Mouse (Mus musculus) stomach, postnatal 0 days (tissue): ENCODE measurements around the gene Gm10197. TPM values are rescaled to one million over a fixed set of nuclear protein-coding genes. Genes with fewer than 3 reads are reported as not detected.

Source experiments
- ATAC-seq: fragments of 200-750 bp; cut with Nextera tagmentation; 2 replicates; pipeline ENCODE4 v1.8.0; 2017; ENCODE audit not compliant: low FRiP score, low TSS enrichment
- DNase-seq: peaks from one replicate; pipeline ENCODE4 v3.0.0-alpha.2; 2016; ENCODE audit warnings: low spot score
- H3K27ac ChIP-seq: fragments of 300-500 bp; sonication (generic); replicated peaks from 2 replicates; pipeline ENCODE4 v1.5.1; 2014; ENCODE audit warnings: mild to moderate bottlenecking, control low read depth
- H3K27me3 ChIP-seq: fragments of 300-500 bp; sonication (generic); 2 replicates; pipeline ENCODE4 v1.6.1; 2014; ENCODE audit warnings: low read length; ENCODE audit not compliant: control insufficient read depth, insufficient read depth
- H3K36me3 ChIP-seq: fragments of 300-500 bp; sonication (generic); 2 replicates; pipeline ENCODE4 v1.6.1; 2014; ENCODE audit warnings: low read length, mixed read lengths; ENCODE audit not compliant: control insufficient read depth, insufficient read depth
- H3K4me1 ChIP-seq: fragments of 300-500 bp; sonication (generic); replicated peaks from 2 replicates; pipeline ENCODE4 v1.6.1; 2014; ENCODE audit warnings: antibody characterized with exemption; ENCODE audit not compliant: control insufficient read depth, insufficient read depth
- H3K4me2 ChIP-seq: fragments of 300-500 bp; sonication (generic); replicated peaks from 2 replicates; pipeline ENCODE4 v1.6.1; 2014; ENCODE audit warnings: low read depth, mild to moderate bottlenecking, control low read depth, moderate library complexity
- H3K4me3 ChIP-seq: fragments of 300-500 bp; sonication (generic); 2 replicates; pipeline ENCODE4 v1.5.1; 2014; ENCODE audit warnings: low read depth, low read length, control low read depth
- H3K9ac ChIP-seq: fragments of 300-500 bp; sonication (generic); 2 replicates; pipeline ENCODE4 v1.6.1; 2014; ENCODE audit warnings: mild to moderate bottlenecking, low read length, control low read depth, mixed read lengths
- H3K9me3 ChIP-seq: fragments of 300-500 bp; sonication (generic); 2 replicates; pipeline ENCODE4 v1.6.1; 2016; ENCODE audit warnings: low read length; ENCODE audit not compliant: control insufficient read depth
- CTCF ChIP-seq: IDR thresholded peaks from 2 replicates; pipeline ENCODE4 v1.5.1; 2016; ENCODE audit warnings: antibody characterized with exemption, low read depth, mild to moderate bottlenecking, moderate library complexity
- EP300 ChIP-seq: optimal IDR thresholded peaks from 2 replicates; pipeline ENCODE3; 2016; ENCODE audit warnings: antibody characterized with exemption
- whole genome bisulfite sequencing: fragments of 180-500 bp; shearing (Covaris S2); extraction: QIAGEN DNeasy Blood & Tissue Kit; methylation state at CpG from one replicate; pipeline ENCODE4 v1.1.7; 2014; 5-methylcytosine and 5-hydroxymethylcytosine counted together
- polyA plus RNA-seq: library from polyadenylated mRNA; unstranded; fragments of >200 nt; fragmentation: Nextera tagmentation; extraction: Ambion mirVana; gene quantifications from 2 replicates; pipeline ENCODE4 v1.2.1, GENCODE M21; 2015

Gene Gm10197
- polyA plus RNA-seq, 1 experiment from 2014 or later, result not detected

DNA sequence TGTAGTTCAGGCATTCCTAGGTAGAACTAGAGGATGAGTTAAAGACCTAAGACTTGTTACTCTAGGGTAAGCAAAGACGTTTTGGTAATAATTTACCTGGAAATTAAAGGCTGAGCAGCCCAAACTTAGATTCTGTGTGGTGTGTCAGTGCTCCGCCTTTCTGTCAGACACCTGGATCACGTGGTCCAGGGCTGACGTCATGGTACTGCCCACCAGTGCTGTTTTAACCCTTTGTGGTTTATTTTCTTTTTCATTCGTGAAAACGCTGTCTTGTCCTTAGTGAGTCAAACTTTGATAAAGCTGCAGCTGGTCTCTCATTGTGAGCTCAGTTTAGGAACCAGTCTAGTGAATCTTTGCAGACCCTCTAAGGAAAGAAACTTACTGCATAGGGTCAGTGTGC lies 31.1 kb downstream of the Gm10197 start:
- no peaks in the 10 kb centered on the region for H3K27me3 ChIP-seq
- 17% methylated on average over 6 of the region's 6 CpGs for WGBS
- H3K27ac ChIP-seq, result no peak overlapping the region
- no peaks in the 10 kb centered on the region for H3K4me1 ChIP-seq
- no peaks in the 10 kb centered on the region for H3K9me3 ChIP-seq
- H3K4me2 ChIP-seq, result no peak overlapping the region
- ATAC-seq (no peak), DNase-seq (peak; percentile 60)
- no peaks in the 10 kb centered on the region for H3K36me3 ChIP-seq
- no peak overlapping the region for H3K9ac ChIP-seq
- no peak overlapping the region for H3K4me3 ChIP-seq
- TF ChIP-seq EP300 (no peak), CTCF (no peak)

DNA sequence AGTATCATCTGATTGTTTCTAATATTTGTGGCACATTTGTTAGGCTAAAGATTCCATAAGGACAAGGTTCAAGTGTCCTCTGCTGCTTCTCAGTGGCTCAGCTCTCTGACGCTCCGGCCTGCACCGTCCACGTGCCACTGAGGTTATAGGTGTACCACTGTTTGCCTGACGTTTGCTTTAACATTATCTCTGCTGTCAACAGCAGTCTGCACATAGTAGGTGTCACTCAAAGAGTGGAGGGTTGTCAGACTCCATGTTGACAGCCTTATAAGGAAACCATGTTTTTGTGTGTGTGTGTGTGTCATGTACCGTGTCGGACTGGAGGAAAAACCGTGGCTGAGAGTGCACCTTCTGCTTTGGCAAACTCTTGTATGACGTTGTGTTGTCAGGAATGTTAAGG lies 36.3 kb downstream of the Gm10197 start:
- no peak for ATAC-seq
- Histone ChIP-seq H3K4me2 (no peak overlapping the region), H3K27me3 (no peaks in the 10 kb centered on the region), H3K4me1 (no peaks in the 10 kb centered on the region), H3K9ac (no peak overlapping the region), H3K9me3 (no peaks in the 10 kb centered on the region), H3K36me3 (no peaks in the 10 kb centered on the region; the same call in 1 of the 2 replicates), H3K27ac (no peak overlapping the region), H3K4me3 (no peak overlapping the region)
- DNase-seq, result no peak
- no peak for TF ChIP-seq EP300
- TF ChIP-seq CTCF, result no peak
- 86% methylated on average over 9 of the region's 9 CpGs for WGBS

DNA sequence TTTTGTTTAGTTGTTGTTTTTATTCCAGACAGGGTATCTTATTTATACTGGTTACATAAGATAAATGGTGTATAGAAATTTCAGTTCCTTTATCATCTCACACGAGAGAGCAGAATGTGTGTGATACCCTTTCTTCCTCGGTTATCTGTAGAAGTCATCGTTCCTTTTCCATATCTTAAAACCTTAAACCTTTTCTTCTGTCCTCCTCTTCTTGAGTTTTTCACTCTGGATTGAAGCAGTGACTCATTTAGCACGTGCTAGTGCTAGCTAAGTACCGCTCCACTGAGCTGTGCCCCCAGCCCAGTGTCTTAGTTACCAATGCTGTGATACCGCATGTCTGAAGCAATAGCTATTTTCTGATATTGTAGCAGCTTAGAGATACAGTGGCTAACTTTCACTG lies 37.8 kb downstream of the Gm10197 start:
- no peak for DNase-seq
- no peak overlapping the region for H3K27ac ChIP-seq
- no peaks in the 10 kb centered on the region for H3K4me1 ChIP-seq
- TF ChIP-seq EP300, result no peak
- TF ChIP-seq CTCF, result no peak
- H3K9me3 ChIP-seq, result no peaks in the 10 kb centered on the region
- no peak overlapping the region for H3K4me3 ChIP-seq
- H3K36me3 ChIP-seq, result no peaks in the 10 kb centered on the region; the same call in 1 of the 2 replicates
- H3K9ac ChIP-seq, result no peak overlapping the region
- 90% methylated on average over 6 of the region's 6 CpGs for WGBS
- no peak overlapping the region for H3K4me2 ChIP-seq
- no peaks in the 10 kb centered on the region for H3K27me3 ChIP-seq
- no peak for ATAC-seq

DNA sequence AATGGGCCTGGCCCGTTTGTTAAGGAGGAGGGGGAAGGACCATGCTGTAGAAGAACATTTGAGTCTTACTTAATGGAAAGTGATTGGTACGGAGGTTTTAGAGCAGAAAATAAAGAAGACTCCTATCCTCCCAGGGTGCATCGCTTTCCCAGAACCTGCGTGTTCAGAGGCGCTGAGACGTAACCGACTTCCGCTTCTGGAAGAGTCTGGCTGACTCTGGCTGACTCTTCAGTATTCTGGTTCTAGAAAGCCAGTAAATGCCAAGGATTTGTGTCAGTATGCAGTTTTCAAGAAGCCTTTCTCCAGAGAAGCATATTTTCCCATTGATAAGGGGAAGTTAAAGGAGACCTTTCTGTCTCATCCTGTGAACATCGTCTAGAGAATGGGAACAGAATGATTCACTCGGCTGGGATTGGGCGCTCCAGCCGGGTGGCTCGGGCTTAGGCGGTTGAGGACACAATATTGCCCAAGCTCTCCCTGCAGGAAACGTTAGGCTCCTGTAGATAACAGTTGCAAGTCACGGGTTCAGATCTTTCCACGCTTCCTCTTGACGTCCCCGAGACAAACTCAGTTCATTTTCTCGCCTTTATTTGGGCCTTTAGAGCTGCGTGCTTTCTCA lies 39.6 kb downstream of the Gm10197 start:
- DNase-seq (no peak), ATAC-seq (no peak)
- H3K9ac ChIP-seq, result no peak overlapping the region
- no peaks in the 10 kb centered on the region; the same call in 1 of the 2 replicates for H3K36me3 ChIP-seq
- no peak for TF ChIP-seq EP300
- no peaks in the 10 kb centered on the region for H3K27me3 ChIP-seq
- no peaks in the 10 kb centered on the region for H3K4me1 ChIP-seq
- 90% methylated on average over 21 of the region's 21 CpGs for WGBS
- H3K27ac ChIP-seq, result no peak overlapping the region
- H3K4me3 ChIP-seq, result no peak overlapping the region
- no peak overlapping the region for H3K4me2 ChIP-seq
- H3K9me3 ChIP-seq, result no peaks in the 10 kb centered on the region

DNA sequence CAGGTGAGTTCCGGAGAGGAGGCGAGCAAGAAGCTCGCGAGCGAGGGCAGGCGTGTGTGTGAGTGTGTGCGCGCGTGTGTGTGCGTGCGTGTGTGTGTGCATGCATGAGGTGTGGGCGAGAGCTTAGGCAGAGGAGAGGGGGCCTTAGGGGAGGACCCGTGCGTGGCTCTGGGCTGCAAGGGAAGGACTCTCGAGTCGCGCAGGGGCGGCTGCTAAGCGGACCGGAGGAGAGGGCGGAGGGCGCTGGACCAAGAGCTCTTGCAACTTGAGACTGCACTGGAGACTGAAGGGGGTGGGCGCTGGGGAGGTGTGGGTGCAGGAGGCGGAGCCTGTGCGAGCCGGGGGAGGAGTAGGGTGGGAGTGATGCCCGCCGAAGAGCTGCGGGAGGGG lies 41.6 kb downstream of the Gm10197 start:
- under 1% methylated on average over 26 of the region's 29 CpGs for WGBS
- H3K4me1 ChIP-seq, result 0 out of 2 replicates have a peak, but pooled peaks cover 3% of the 10 kb centered on the region
- peak overlapping the region; percentile 83 for H3K4me3 ChIP-seq
- TF ChIP-seq CTCF, result no peak; the same call in 1 of the 2 replicates
- TF ChIP-seq EP300, result no peak
- no peaks in the 10 kb centered on the region for H3K9me3 ChIP-seq
- peak overlapping the region; percentile 97 for H3K4me2 ChIP-seq
- H3K27ac ChIP-seq, result peak overlapping the region; percentile 84
- no peaks in the 10 kb centered on the region; the same call in 1 of the 2 replicates for H3K36me3 ChIP-seq
- peak; percentile 59 for ATAC-seq
- DNase-seq, result peak; percentile 81
- peak overlapping the region; percentile 78 for H3K9ac ChIP-seq
- no peaks in the 10 kb centered on the region for H3K27me3 ChIP-seq

DNA sequence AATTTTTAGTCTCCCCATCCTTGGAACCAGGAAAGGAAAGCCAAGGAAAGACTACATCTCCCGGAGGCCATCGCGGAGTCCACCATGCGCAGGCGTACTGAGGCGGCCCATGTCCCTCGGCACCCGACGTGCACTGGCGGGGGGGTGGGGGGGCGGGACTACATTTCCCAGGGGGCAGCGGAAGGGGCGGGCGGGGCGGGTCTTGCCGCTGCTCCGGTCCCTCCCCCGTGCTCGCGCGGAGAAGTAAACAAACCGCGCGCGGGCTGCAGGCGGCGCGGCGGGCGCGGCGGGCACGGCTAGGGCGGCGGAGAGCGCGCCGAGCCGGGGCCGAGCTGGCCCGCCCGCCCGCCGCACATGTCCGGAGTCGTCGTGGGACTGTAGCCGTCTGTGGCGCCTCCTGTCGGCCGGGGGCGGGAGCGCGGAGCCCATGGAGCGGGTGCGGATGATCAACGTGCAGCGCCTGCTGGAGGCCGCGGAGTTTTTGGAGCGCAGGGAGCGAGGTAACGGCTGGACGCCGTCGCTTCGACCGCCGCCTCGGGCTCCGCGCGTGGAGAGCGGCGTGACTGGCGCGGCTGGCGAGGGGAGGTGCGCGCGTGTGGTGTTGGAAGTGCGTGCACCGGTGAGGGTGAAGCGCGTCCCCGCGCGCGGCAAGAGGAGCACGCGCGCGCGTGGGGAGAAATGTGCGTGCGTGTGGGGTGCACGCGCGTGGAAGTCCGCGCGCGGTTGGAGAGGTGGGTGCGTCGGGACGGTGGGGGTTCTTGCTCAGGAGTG lies 42.2 kb downstream of the Gm10197 start:
- H3K27me3 ChIP-seq, result no peaks in the 10 kb centered on the region
- WGBS, result 0% methylated on average over 77 of the region's 106 CpGs
- peak overlapping the region; percentile 84 for H3K27ac ChIP-seq

More for the DNA sequence above, 42.2 kb downstream of the Gm10197 start:
- Histone ChIP-seq H3K9me3 (no peaks in the 10 kb centered on the region), H3K36me3 (no peaks in the 10 kb centered on the region), H3K4me2 (peak overlapping the region; percentile 97), H3K4me3 (peak overlapping the region; percentile 83), H3K9ac (peak overlapping the region; percentile 78), H3K4me1 (0 out of 2 replicates have a peak, but pooled peaks cover 3% of the 10 kb centered on the region)
- TF ChIP-seq CTCF (peak; percentile 84), EP300 (no peak)
- DNase-seq (peak; percentile 96), ATAC-seq (peak; percentile 92)
